Mouse (Mus musculus) G1E-ER4 (cell line): ENCODE results near the gene Bex6. TPM values are rescaled to one million over a fixed set of nuclear protein-coding genes. Genes with fewer than 3 reads are reported as not detected.

ENCODE experiments used
- GATA1 ChIP-seq: IDR thresholded peaks from one replicate; pipeline ENCODE4 v1.8.0; 2012; ENCODE audit warnings: low read length, inconsistent platforms
- polyA plus RNA-seq: library from polyadenylated mRNA; stranded (reverse); fragments of >175 nt; gene quantifications from 2 replicates; pipeline ENCODE4 v1.2.3, GENCODE M21; 2012

Bex6 gene
- polyA plus RNA-seq, 1 experiment: not detected

GRCm38 (mm10) chr16:32164396-32165027 is 15.1 kb upstream of the Bex6 start:
- no peak for TF ChIP-seq GATA1

DNA sequence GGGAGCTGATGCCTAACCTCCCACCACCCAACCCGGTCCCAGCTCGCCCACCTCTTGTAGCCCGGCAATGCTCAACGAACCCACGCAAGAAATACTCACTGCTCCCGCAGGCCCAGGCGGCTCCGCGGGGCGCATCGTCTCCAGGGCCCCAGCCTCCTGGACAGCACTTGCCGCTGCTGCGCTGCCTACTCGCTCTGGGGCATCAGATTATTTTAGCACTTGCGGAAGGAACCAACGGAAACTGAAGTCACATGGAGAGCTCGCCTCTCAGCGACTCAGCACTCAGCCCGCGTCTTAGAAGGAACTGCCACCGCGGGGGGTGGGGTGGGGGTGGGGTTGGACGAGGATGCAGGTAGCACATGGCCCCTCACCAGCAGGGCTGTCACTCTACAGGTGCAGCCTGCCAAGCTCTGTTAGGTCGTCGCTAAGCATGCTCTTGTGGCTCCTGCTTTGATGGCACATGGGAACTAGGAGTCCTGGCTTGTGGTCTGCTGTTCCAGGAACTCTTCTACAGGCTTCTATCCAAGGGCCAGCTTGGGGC is 14.3 kb upstream of the Bex6 start, which contains the start of gene Nrros:
TSS of gene Nrros (minus strand) at position 314 of the 541 bp plus-strand sequence.
- no peak for TF ChIP-seq GATA1

GRCm38 (mm10) chr16:32167819-32168545 is 11.6 kb upstream of the Bex6 start:
- TF ChIP-seq GATA1: no peak

DNA sequence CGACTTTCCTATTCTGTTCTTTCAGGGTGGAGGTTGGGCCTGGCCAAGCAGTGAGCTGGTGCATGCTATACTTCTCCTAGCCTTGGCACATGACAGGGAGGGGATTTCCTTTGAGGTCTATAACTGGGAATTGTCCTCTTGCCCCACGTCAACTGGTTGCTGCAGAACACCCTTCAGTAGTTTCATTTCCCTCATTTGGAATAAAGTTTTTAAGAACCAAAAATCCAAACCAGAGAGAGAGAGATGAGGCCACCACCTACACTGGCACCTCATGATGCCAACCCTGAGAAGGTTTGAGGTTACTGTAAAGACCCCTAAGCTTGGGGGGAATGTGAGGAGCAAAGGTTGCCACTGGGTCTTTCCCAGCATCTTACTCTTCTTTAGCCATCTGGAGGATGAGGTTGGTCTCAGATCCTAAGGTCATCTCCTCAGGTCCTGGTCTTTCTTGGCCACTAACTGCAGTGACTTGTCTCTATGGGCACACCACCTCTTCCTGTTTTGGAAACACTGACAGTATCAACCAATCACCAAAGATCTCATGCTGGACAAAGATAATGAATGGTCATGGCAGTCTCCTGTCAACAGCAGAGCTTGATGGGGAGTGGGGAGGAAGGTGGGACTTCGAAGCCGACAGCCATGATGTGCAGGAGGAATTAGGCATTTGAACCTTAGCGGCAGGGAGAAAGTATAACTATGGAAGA is 8.4 kb upstream of the Bex6 start:
- TF ChIP-seq GATA1: no peak

- no peak for TF ChIP-seq GATA1
Observed at GRCm38 (mm10) chr16:32173401-32173800, 6.2 kb upstream of the Bex6 start.

- TF ChIP-seq GATA1: no peak
Observed at GRCm38 (mm10) chr16:32174340-32175005, 5.2 kb upstream of the Bex6 start.

DNA sequence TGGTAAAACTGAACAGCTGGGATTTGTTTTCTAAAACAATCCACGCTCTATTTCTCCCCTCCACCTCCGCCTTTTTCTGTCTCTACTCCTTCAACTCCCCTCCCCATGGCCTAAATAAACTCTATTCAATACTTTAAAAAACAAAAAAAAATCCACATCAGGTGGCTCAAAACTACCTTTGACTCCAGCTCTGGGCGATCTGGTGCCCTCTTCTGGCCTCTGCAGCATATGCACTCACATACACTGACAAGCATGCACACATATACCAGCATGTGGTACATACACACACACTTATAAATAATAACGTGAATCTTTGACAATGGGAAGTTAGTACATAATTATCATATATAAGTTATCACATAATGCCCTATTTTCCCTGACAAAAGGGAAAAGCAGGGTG is 4.6 kb upstream of the Bex6 start:
- no peak for TF ChIP-seq GATA1

DNA sequence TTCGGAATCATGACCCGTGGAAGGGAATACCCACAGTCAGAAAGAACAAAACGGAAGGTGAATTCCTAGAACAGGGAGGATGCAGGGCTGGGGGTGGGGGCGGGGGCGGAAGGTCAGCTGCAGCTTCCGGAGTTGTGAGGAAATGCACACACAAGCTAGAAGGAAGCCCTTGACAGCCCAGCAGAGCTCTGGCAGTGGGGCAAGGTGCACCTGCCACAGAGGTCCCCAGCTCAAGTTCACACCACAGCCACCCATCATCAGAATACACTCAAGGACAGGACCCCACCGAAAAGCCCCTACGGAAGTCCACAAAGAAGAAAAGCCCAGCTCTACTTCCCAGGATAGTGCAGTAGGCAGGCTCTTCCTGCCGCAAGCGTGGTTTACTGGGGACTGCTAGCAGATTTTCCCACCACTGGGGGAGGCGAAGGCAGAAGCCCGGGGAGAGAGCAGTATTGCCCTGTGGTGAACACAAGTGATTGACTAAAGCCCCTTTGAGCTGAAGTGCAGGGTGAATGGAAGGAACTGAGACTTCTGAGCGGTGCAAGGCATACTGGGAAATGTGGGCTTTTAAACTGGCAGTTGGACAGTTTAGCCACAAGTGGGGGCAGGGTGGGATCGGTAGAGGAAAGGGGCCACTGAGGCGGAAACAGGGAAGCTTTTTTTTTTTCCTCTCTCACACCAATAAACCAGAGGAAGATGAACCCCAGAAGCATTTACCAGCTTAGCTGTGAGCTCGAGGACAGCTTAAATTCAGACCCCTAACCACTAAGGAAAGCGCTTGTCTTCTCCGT is 2.5 kb upstream of the Bex6 start:
- no peak for TF ChIP-seq GATA1

DNA sequence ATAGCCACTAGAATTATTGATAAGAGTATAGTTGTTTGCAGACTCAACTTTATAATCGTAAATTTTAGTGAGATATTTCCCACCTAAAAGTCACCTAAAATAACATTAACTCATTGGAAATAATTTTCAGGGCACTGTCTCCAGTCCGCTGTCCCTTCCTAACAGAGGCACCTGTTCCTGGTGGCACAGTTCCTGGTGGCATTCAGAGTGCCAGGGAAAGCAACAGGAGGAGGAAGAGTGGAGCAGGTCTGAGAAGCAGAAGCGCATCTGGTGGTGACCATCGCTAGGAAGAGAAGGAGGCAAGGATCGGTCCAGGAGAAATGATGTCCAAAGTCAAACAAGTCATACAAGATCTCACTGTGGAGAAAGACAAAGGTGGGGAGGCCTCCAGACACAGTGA is 6.4 kb downstream of the Bex6 start:
- TF ChIP-seq GATA1: no peak

GRCm38 (mm10) chr16:32189109-32189508 is 9.5 kb downstream of the Bex6 start:
- TF ChIP-seq GATA1: no peak

DNA sequence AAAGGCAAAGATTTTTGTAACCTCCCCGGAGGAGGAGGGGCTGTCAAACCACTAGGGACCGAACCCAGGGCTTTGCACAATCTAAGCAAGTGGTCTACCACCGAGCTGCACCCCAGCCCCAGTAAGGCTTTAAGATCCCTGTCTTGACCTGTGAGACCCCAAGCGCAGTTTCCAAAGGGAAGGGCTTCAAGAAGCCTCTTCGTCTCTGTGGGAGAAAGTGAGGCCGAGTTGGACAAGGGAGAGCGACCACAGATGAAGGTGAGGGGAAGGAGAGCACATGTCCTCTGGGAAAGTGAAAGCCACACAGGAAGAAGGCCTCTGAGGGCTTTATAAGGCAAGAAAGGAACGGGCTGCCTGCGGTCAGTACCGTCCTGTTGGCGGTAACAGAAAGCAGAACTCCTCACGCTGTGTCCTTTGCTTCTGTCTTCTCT is 10.4 kb downstream of the Bex6 start:
- no peak for TF ChIP-seq GATA1

- TF ChIP-seq GATA1: no peak
Observed at GRCm38 (mm10) chr16:32200256-32201003, 20.8 kb downstream of the Bex6 start.

DNA sequence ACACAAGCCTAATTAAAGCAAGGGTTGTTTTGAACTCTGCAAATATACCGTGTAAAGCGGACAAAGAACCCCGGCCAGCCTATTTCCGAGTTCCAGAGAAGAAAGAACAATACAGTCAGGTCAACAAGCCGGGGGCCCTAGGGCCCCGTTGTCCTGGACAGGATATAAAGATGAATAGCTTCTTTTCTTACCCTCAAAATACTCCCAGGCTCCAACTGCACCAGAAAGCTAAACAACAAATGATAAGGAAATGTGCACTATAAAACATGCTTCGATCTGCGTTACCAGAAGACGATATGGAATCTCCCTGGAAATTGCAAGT is 21.3 kb downstream of the Bex6 start:
- TF ChIP-seq GATA1: no peak

DNA sequence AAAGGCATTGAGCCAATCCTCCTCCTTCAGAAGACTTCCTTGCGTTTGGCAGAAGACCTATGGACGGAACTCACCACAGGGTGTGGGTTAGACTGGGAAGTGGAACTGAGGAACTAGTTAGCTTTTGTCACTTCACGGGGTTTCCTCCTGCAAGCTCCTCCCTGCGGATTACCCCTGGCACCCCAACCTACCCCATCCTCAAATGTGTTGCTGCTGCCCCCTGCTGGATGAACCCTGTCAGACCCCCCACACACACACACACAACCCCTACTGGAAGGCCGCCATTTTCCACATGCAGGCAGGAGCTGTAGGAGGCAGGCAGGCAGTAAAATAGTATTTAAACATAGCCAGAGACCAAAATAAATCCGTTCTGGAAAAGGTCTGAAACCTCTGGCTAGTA is 23.1 kb downstream of the Bex6 start:
- no peak for TF ChIP-seq GATA1
